In the genomic region with DNA sequence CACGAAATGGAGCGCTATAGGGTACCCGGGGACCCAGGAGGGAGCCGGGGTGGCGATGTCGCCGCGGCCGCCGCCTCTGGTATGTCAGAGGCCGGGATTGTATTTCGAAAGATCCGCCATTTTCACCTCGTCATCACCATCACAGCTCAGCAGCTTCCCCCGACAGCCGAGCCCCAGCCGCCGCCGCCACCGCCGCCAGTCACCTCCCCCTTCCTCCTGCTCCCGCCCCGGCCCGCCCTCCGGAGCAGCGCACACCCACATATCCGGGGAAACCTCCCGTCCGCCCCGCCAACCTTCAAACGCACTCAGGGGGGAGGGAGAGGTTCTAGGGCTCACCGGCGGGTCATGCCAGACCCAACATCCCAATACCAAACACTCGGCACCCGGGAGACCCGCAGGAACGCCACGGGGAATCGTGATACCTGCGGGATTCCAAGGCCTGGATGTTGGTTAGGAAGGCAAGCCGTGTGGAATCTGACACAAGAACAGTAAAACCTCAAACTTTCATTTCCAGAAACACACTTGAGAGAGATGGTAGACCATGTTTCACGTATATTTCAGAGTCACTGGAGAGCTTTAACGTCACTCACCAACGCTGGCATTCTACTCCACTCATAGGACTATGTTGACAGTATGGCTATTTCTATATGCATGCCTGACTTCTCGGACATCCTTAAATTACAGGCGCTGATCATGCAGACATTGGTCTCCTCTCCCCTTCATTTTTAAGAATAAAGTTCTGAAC, we compare ENCODE assay signal across 8 mouse cellular contexts. TPM values are rescaled to one million over a fixed set of nuclear protein-coding genes. Genes with fewer than 3 reads are reported as not detected.
DNase-seq lines count a peak whose midpoint lies in the region; ATAC-seq and TF ChIP-seq lines count a peak whose summit lies in the region.

No protein-coding gene starts in this region.

- H3K9me3 ChIP-seq in G1E (replicated peaks): no peaks in the 10 kb centered on the region
- H3K9me3 ChIP-seq in forebrain, postnatal 0 days (ENCODE audit: low read length): no peaks in the 10 kb centered on the region
- no peaks in the 10 kb centered on the region for H3K9me3 ChIP-seq in lung, embryonic 15.5 days

- H3K4me1 ChIP-seq in G1E (ENCODE audit: insufficient read depth, low read depth, low read length): peaks cover 38% of the 10 kb centered on the region
- peaks cover 18% of the 10 kb centered on the region for H3K4me1 ChIP-seq in forebrain, postnatal 0 days (ENCODE audit: insufficient read depth)
- peaks cover 20% of the 10 kb centered on the region for H3K4me1 ChIP-seq in lung, embryonic 15.5 days

- H3K4me3 ChIP-seq in G1E (ENCODE audit: low read depth, low read length): peak overlapping the region; percentile 83
- H3K4me3 ChIP-seq in forebrain, postnatal 0 days (ENCODE audit: low read depth, low read length): peak overlapping the region; percentile 94
- H3K4me3 ChIP-seq in lung, embryonic 15.5 days: peak overlapping the region; percentile 67

- no peaks in the 10 kb centered on the region for H3K27me3 ChIP-seq in G1E (ENCODE audit: insufficient read depth, low read length)
- H3K27me3 ChIP-seq in forebrain, postnatal 0 days (ENCODE audit: insufficient read depth, low read length): no peaks in the 10 kb centered on the region
- H3K27me3 ChIP-seq in lung, embryonic 15.5 days: no peaks in the 10 kb centered on the region

- peaks cover 8% of the 10 kb centered on the region for H3K36me3 ChIP-seq in G1E (replicated peaks)
- no peaks in the 10 kb centered on the region for H3K36me3 ChIP-seq in forebrain, postnatal 0 days (ENCODE audit: insufficient read depth)
- no peaks in the 10 kb centered on the region for H3K36me3 ChIP-seq in lung, embryonic 15.5 days

- intact Hi-C loops in heart, postnatal 36 days (cut with DNase I): no loop called here

- no peak for TF ChIP-seq CTCF in G1E (IDR thresholded peaks at IDR 0.05; ENCODE audit: low read depth, low read length)
- no peak for TF ChIP-seq CTCF in forebrain, postnatal 0 days (IDR thresholded peaks at IDR 0.05; ENCODE audit: low read depth)

- under 1% methylated on average over 41 of the region's 46 CpGs for WGBS in forebrain, postnatal 0 days
- whole genome bisulfite sequencing in lung, embryonic 15.5 days: 1% methylated on average over 45 of the region's 46 CpGs

- H3K9ac ChIP-seq in forebrain, postnatal 0 days: peak overlapping the region; percentile 78
- peak overlapping the region; percentile 73 for H3K9ac ChIP-seq in lung, embryonic 15.5 days

- peak; percentile 81 for DNase-seq in G1E (ENCODE audit: low spot score)
- DNase-seq in cerebellum, adult 18-20 months: peak; percentile 70 to 74
- peak; percentile 73 for DNase-seq in forebrain, postnatal 0 days
- DNase-seq in heart, postnatal 36 days: peak; percentile 75 to 76
- peak; percentile 49 to 55 for DNase-seq in layer of hippocampus, adult 8-10 months (ENCODE audit: low spot score in 2 of 2)
- DNase-seq in thymus, adult 18-20 months: peak; percentile 79

- ATAC-seq in G1E (ENCODE audit: extremely low read depth, insufficient number of reproducible peaks, low FRiP score, poor library complexity, severe bottlenecking): peak; percentile 23; the same call in 1 of the 2 replicates
- peak; percentile 63 for ATAC-seq in forebrain, postnatal 0 days
- peak; percentile 84 for ATAC-seq in lung, embryonic 15.5 days (ENCODE audit: borderline replicate concordance, extremely low read depth, low FRiP score, low TSS enrichment)
- ATAC-seq in neutrophil, adult 5-6 weeks (ENCODE audit: extremely low read depth, insufficient number of reproducible peaks, low FRiP score, poor library complexity, severe bottlenecking): peak; percentile 65

- peak overlapping the region; percentile 90 for H3K4me2 ChIP-seq in forebrain, postnatal 0 days (ENCODE audit: low read depth)
- peak overlapping the region; percentile 90 for H3K4me2 ChIP-seq in lung, embryonic 15.5 days

- H3K27ac ChIP-seq in forebrain, postnatal 0 days (ENCODE audit: low read depth, low read length): peak overlapping the region; percentile 74
- H3K27ac ChIP-seq in lung, embryonic 15.5 days: peak overlapping the region; percentile 56

RNA-seq across cellular contexts. Expression of a gene that starts 1.8 kb away (rescaled TPM):
- 75.2 and 76.0 TPM in 2 replicates for total RNA-seq in G1E (2014; fragmentation: Nextera tagmentation)
- total RNA-seq in G1E (2017): 79.3 and 80.4 TPM in 2 replicates
- polyA plus RNA-seq in G1E (2012): 2.2 and 2.7 TPM in 2 replicates
- total RNA-seq in forebrain, postnatal 0 days (2014; rRNA removed): 14.0 and 14.2 TPM in 2 replicates
- 4.8 and 7.2 TPM in 2 replicates for polyA plus RNA-seq in forebrain, postnatal 0 days (2015; fragmentation: Nextera tagmentation; extraction: Ambion mirVana)
- total RNA-seq in heart, postnatal 36 days (2021): 1 to 10 TPM; 8.3 to 8.6 TPM
- 10 to 100 TPM; 17.9 to 19.9 (median 19.3) TPM for total RNA-seq in layer of hippocampus, adult 8-10 months (2022)
- 12.5 and 14.3 TPM in 2 replicates for polyA plus RNA-seq in lung, embryonic 15.5 days (2015; fragmentation: Nextera tagmentation; extraction: Ambion mirVana)
- 29.6 and 32.9 TPM in 2 replicates for total RNA-seq in neutrophil, adult 5-6 weeks (2017)

RNA-seq across cellular contexts. Expression of a gene that starts 19.5 kb away (rescaled TPM):
- total RNA-seq in G1E (2014; fragmentation: Nextera tagmentation) (76.7 and 84.4 TPM in 2 replicates), G1E (2017) (120 and 129 TPM in 2 replicates)
- polyA plus RNA-seq in G1E (2012): 4.9 and 11.9 TPM in 2 replicates
- total RNA-seq in forebrain, postnatal 0 days (2014; rRNA removed): 136 and 159 TPM in 2 replicates
- polyA plus RNA-seq in forebrain, postnatal 0 days (2015; fragmentation: Nextera tagmentation; extraction: Ambion mirVana): 172 and 184 TPM in 2 replicates
- 10 to 100 TPM; 85.7 to 85.8 TPM for total RNA-seq in heart, postnatal 36 days (2021)
- 10 to 100 TPM; 80.1 to 90.7 (median 88.1) TPM for total RNA-seq in layer of hippocampus, adult 8-10 months (2022)
- 187 and 190 TPM in 2 replicates for polyA plus RNA-seq in lung, embryonic 15.5 days (2015; fragmentation: Nextera tagmentation; extraction: Ambion mirVana)
- total RNA-seq in neutrophil, adult 5-6 weeks (2017): 70.2 and 76.5 TPM in 2 replicates

Comparison
In these comparisons a context has a peak if more than half of its experiments do, and no peak if none do; other contexts are left out.
1. Peak in every context shown above with its lines: DNase-seq, ATAC-seq, H3K4me3 ChIP-seq and H3K27ac ChIP-seq.
2. ATAC-seq: peak in every context shown above with its lines; median percentile 84 in lung, embryonic 15.5 days; 65 in neutrophil, adult 5-6 weeks; 63 in forebrain, postnatal 0 days; 23 in G1E.